Mouse (Mus musculus) E14TG2a.4 (cell line): ENCODE data around the gene 4921517D22Rik.

Source experiments
- CTCF ChIP-seq: conservative IDR thresholded peaks from 2 replicates; pipeline ENCODE4 v1.5.1; 2014; ENCODE audit warnings: low read length
- NANOG ChIP-seq: IDR thresholded peaks from 2 replicates; pipeline ENCODE4 v1.6.1; 2014; ENCODE audit warnings: borderline replicate concordance, low read length, mixed read lengths
- POU5F1 ChIP-seq: IDR thresholded peaks from 2 replicates; pipeline ENCODE4 v1.6.1; 2014; ENCODE audit warnings: low read length, borderline replicate concordance

DNA sequence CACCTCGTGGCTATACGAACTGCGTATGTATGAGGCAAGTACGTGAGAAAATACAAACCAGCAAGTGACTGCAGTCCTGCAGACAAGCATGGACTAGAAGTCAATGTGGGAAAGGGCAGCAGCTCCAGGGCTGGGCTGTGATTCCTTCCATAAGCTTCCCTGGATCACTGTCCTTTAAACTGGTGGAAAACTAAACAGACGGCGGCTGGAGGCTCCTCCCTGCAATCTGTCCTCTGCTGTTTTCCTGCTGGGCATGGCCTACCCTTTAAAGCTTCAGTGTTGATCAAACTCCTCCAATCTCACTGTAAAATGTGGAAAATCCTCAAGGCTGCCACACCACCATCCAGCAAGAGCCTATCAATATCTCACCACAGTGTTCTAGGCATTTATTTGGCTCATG is 45.3 kb downstream of the 4921517D22Rik start:
- TF ChIP-seq CTCF (no peak), NANOG (no peak), POU5F1 (no peak)
